Mouse (Mus musculus) ES-Bruce4 (cell line): ENCODE data around the gene Nrcam. TPM values are rescaled to one million over a fixed set of nuclear protein-coding genes. Genes with fewer than 3 reads are reported as not detected.

ENCODE experiments used
- H3K27ac ChIP-seq: 2 replicates; pipeline ENCODE4 v1.5.1; 2012; ENCODE audit warnings: low read length, inconsistent platforms; ENCODE audit not compliant: insufficient read depth
- H3K27me3 ChIP-seq: 2 replicates; pipeline ENCODE4 v1.6.1; 2012; ENCODE audit warnings: mild to moderate bottlenecking, low read length, inconsistent platforms; ENCODE audit not compliant: control insufficient read depth, poor library complexity, insufficient read depth, severe bottlenecking
- H3K36me3 ChIP-seq: 2 replicates; pipeline ENCODE4 v1.6.1; 2012; ENCODE audit warnings: inconsistent platforms, mild to moderate bottlenecking, low read length, moderate library complexity; ENCODE audit not compliant: control insufficient read depth, poor library complexity, insufficient read depth, severe bottlenecking
- H3K4me1 ChIP-seq: one replicate; pipeline ENCODE4 v1.8.1; 2011; ENCODE audit warnings: low read length; ENCODE audit not compliant: control insufficient read depth, insufficient read depth
- H3K4me3 ChIP-seq: 2 replicates; pipeline ENCODE4 v1.5.1; 2011; ENCODE audit warnings: low read depth, mild to moderate bottlenecking, low read length
- H3K9ac ChIP-seq: 2 replicates; pipeline ENCODE4 v1.6.1; 2012; ENCODE audit warnings: low read depth, mild to moderate bottlenecking, inconsistent platforms; ENCODE audit not compliant: poor library complexity, severe bottlenecking
- H3K9me3 ChIP-seq: replicated peaks from 2 replicates; pipeline ENCODE4 v1.6.1; 2012; ENCODE audit warnings: mild to moderate bottlenecking, low read length, inconsistent platforms; ENCODE audit not compliant: control insufficient read depth, poor library complexity, insufficient read depth, severe bottlenecking
- CTCF ChIP-seq: IDR thresholded peaks from one replicate; pipeline ENCODE4 v1.8.1; 2011; ENCODE audit warnings: low read depth, low read length
- EP300 ChIP-seq: IDR thresholded peaks from 2 replicates; pipeline ENCODE4 v1.6.1; 2011; ENCODE audit warnings: low read depth, low read length; ENCODE audit not compliant: insufficient read depth
- POLR2A ChIP-seq: IDR thresholded peaks from one replicate; pipeline ENCODE4 v1.8.1; 2011; ENCODE audit warnings: low read length; ENCODE audit not compliant: insufficient read depth
- polyA plus RNA-seq: library from polyadenylated mRNA; stranded (reverse); fragments of >200 nt; gene quantifications from 2 replicates; pipeline ENCODE4 v1.2.4, GENCODE M21; 2011; ENCODE audit warnings: low read depth; ENCODE audit not compliant: missing spikeins, insufficient read depth, insufficient read length

The Nrcam gene
- polyA plus RNA-seq, 1 experiment, result 2.7 TPM

GRCm38 (mm10) chr12:44617001-44617421 lies 288.3 kb downstream of the Nrcam start:
- TF ChIP-seq EP300 (no peak), POLR2A (no peak), CTCF (no peak)
- no peaks in the 10 kb centered on the region for H3K36me3 ChIP-seq
- no peak overlapping the region for H3K4me3 ChIP-seq
- H3K27ac ChIP-seq, result no peak overlapping the region
- no peaks in the 10 kb centered on the region for H3K9me3 ChIP-seq
- no peak overlapping the region for H3K9ac ChIP-seq
- H3K27me3 ChIP-seq, result no peaks in the 10 kb centered on the region; the same call in 1 of the 2 replicates
- H3K4me1 ChIP-seq, result no peaks in the 10 kb centered on the region

- H3K4me3 ChIP-seq, result no peak overlapping the region
- H3K9ac ChIP-seq, result no peak overlapping the region
- no peaks in the 10 kb centered on the region; the same call in 1 of the 2 replicates for H3K27me3 ChIP-seq
- no peaks in the 10 kb centered on the region for H3K36me3 ChIP-seq
- H3K4me1 ChIP-seq, result no peaks in the 10 kb centered on the region
- no peaks in the 10 kb centered on the region for H3K9me3 ChIP-seq
- TF ChIP-seq POLR2A, result no peak
- no peak for TF ChIP-seq EP300
- TF ChIP-seq CTCF, result no peak
- H3K27ac ChIP-seq, result no peak overlapping the region
Observed at GRCm38 (mm10) chr12:44617488-44617887, 288.8 kb downstream of the Nrcam start.

GRCm38 (mm10) chr12:44639341-44639921 lies 310.7 kb downstream of the Nrcam start:
- Histone ChIP-seq H3K9me3 (peaks cover 2% of the 10 kb centered on the region; the same call in 1 of the 2 replicates), H3K4me1 (no peaks in the 10 kb centered on the region), H3K27me3 (no peaks in the 10 kb centered on the region), H3K27ac (no peak overlapping the region), H3K36me3 (no peaks in the 10 kb centered on the region), H3K9ac (no peak overlapping the region), H3K4me3 (no peak overlapping the region)
- no peak for TF ChIP-seq CTCF

GRCm38 (mm10) chr12:44640579-44640978 lies 311.9 kb downstream of the Nrcam start:
- Histone ChIP-seq H3K4me1 (no peaks in the 10 kb centered on the region), H3K27me3 (no peaks in the 10 kb centered on the region), H3K27ac (peak overlapping the region; percentile 75), H3K36me3 (no peaks in the 10 kb centered on the region), H3K9ac (no peak overlapping the region), H3K4me3 (no peak overlapping the region), H3K9me3 (peaks cover 2% of the 10 kb centered on the region; the same call in 1 of the 2 replicates)
- no peak for TF ChIP-seq POLR2A
- TF ChIP-seq EP300, result no peak
- no peak for TF ChIP-seq CTCF

Other genes starting within 250 kb of the Nrcam start
- 14.2 and 14.3 TPM in 2 replicates for gene Dnajb9, start 118.6 kb upstream of the Nrcam start, polyA plus RNA-seq
- gene Pnpla8, start 107.5 kb upstream of the Nrcam start, polyA plus RNA-seq, result 66.1 and 69.5 TPM in 2 replicates